Mouse (Mus musculus): ENCODE results near the gene Pgghg. TPM values are rescaled to one million over a fixed set of nuclear protein-coding genes. Genes with fewer than 3 reads are reported as not detected.

Pgghg gene
- polyA plus RNA-seq, 1 experiment from 2014 or later, result 18.3 TPM

DNA sequence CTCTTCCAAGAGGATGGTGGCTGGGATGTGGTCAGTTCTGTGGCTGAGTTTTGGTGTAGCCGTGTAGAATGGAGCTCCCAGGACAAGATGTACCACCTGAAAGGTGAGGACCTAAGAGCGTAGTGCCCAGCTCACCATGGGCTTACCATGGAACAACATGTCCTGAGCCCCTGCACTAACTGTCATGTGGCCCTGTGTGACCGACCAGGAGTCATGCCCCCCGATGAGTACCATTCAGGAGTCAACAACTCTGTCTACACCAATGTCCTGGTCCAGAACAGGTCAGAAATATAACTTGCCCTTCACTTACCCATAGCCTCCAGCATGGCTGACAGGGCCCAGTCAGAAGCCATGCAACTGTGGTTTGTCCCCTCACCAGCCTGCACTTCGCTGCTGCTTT lies 4.1 kb downstream of the Pgghg start:
- ChIA-PET POLR2A (no interaction called here), CTCF (no interaction called here)
- no peak for ATAC-seq
- DNase-seq (ENCODE audit: low read depth, low spot score), result no peak
- no peak for TF ChIP-seq CTCF (IDR thresholded peaks at IDR 0.05)
- in situ Hi-C loops (cut with MboI; ENCODE audit: low pct_unique_long_range_greater_than_20kb), result no loop called here
- no peaks in the 10 kb centered on the region for H3K27me3 ChIP-seq

- POLR2A ChIA-PET, result no interaction called here
- H3K27me3 ChIP-seq, result no peaks in the 10 kb centered on the region
- in situ Hi-C loops (cut with MboI; ENCODE audit: low pct_unique_long_range_greater_than_20kb), result no loop called here
- ATAC-seq (no peak), DNase-seq (ENCODE audit: low read depth, low spot score) (no peak)
- TF ChIP-seq CTCF (IDR thresholded peaks at IDR 0.05), result no peak
- CTCF ChIA-PET, result no interaction called here
Measured at GRCm38 (mm10) chr7:140946311-140946710, 5.1 kb downstream of the Pgghg start.

- in situ Hi-C loops (cut with MboI; ENCODE audit: low pct_unique_long_range_greater_than_20kb), result no loop called here
- DNase-seq (ENCODE audit: low read depth, low spot score), result no peak
- no peak for TF ChIP-seq CTCF (IDR thresholded peaks at IDR 0.05)
- POLR2A ChIA-PET, result interaction anchor here (0.6 kb wide), 1 partner anchor 123 kb away, joined by 7 read pairs; no protein-coding TSS in a partner anchor
- ATAC-seq, result no peak
- no peaks in the 10 kb centered on the region for H3K27me3 ChIP-seq
- CTCF ChIA-PET, result no interaction called here
Measured at GRCm38 (mm10) chr7:140946980-140947379, 5.8 kb downstream of the Pgghg start.

GRCm38 (mm10) chr7:140948161-140948560 lies 7.0 kb downstream of the Pgghg start:
- ChIA-PET POLR2A (no interaction called here), CTCF (interaction anchor here (0.9 kb wide), 1 partner anchor 11 kb away, joined by 4 read pairs; no protein-coding TSS in a partner anchor)
- H3K27me3 ChIP-seq, result no peaks in the 10 kb centered on the region
- no peak for TF ChIP-seq CTCF (IDR thresholded peaks at IDR 0.05)
- in situ Hi-C loops (cut with MboI; ENCODE audit: low pct_unique_long_range_greater_than_20kb), result no loop called here
- DNase-seq (ENCODE audit: low read depth, low spot score) (no peak), ATAC-seq (no peak)

DNA sequence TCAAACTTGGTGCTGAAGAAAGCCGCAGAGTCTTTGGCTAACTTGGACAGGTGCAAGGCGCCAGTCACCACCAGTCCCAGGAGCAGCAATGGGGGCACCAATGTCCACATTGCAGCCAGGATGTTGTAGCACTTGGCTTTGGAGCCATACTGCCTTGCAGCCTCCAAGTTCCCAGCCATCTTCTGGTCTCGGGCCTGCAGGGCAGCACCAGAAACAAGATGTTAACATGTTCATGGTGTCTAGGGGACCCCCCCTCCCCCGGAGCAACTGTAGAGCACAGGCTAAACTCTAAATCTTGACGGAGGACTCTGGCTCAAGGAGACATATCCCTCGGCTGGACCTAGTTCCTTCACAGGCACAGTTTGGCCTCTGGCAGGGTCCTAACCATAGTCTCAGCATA lies 8.1 kb downstream of the Pgghg start:
- no peaks in the 10 kb centered on the region for H3K27me3 ChIP-seq
- ChIA-PET POLR2A (no interaction called here), CTCF (no interaction called here)
- no peak for TF ChIP-seq CTCF (IDR thresholded peaks at IDR 0.05)
- DNase-seq (ENCODE audit: low read depth, low spot score) (no peak), ATAC-seq (no peak)
- in situ Hi-C loops (cut with MboI; ENCODE audit: low pct_unique_long_range_greater_than_20kb), result no loop called here

- H3K27me3 ChIP-seq, result no peaks in the 10 kb centered on the region
- DNase-seq (ENCODE audit: low read depth, low spot score), result no peak
- in situ Hi-C loops (cut with MboI; ENCODE audit: low pct_unique_long_range_greater_than_20kb), result no loop called here
- ChIA-PET CTCF (interaction anchor here (1.3 kb wide), 1 partner anchor 9 kb away, joined by 4 read pairs; no protein-coding TSS in a partner anchor), POLR2A (no interaction called here)
- ATAC-seq, result no peak
- no peak for TF ChIP-seq CTCF (IDR thresholded peaks at IDR 0.05)
Measured at GRCm38 (mm10) chr7:140949824-140950530, 8.8 kb downstream of the Pgghg start, which contains the start of gene Ifitm5. Ifitm5 (minus strand) TSS chr7:140950291.

- DNase-seq (ENCODE audit: low read depth, low spot score) (no peak), ATAC-seq (no peak)
- in situ Hi-C loops (cut with MboI; ENCODE audit: low pct_unique_long_range_greater_than_20kb), result no loop called here
- H3K27me3 ChIP-seq, result no peaks in the 10 kb centered on the region
- TF ChIP-seq CTCF (IDR thresholded peaks at IDR 0.05), result no peak
- ChIA-PET POLR2A (interaction anchor here (0.6 kb wide), 1 partner anchor 376 kb away, joined by 3 read pairs; the partner anchor contains the start of genes Deaf1 and Tmem80), CTCF (interaction anchor here (1.3 kb wide), 1 partner anchor 8 kb away, joined by 4 read pairs; no protein-coding TSS in a partner anchor)
Measured at GRCm38 (mm10) chr7:140951051-140951450, 9.9 kb downstream of the Pgghg start.

DNA sequence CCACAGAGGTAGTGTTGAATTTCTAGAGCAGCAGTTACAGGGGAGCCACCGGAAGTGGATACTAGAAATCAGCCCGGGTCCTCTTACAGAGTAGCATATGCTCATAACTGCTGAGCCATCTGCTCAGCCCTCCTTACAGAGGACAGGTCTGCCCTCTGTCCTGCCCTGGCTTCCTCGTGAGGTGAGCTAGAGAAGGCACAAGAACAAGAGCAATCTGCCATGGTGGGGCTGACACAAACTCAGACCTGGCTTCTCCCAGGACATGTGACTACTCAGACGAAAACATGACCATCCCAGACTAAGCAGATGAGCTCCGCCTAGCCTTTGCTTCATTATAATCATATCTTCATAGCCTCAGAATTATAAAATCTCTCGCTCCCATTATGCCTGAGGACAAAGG lies 10.6 kb downstream of the Pgghg start:
- ChIA-PET POLR2A (interaction anchor here (0.6 kb wide), 1 partner anchor 376 kb away, joined by 3 read pairs; the partner anchor contains the start of genes Deaf1 and Tmem80), CTCF (interaction anchor here (0.9 kb wide), 1 partner anchor 9 kb away, joined by 3 read pairs; no protein-coding TSS in a partner anchor)
- no peaks in the 10 kb centered on the region for H3K27me3 ChIP-seq
- TF ChIP-seq CTCF (IDR thresholded peaks at IDR 0.05), result no peak
- no peak for ATAC-seq
- in situ Hi-C loops (cut with MboI; ENCODE audit: low pct_unique_long_range_greater_than_20kb), result no loop called here
- DNase-seq (ENCODE audit: low read depth, low spot score), result no peak

DNA sequence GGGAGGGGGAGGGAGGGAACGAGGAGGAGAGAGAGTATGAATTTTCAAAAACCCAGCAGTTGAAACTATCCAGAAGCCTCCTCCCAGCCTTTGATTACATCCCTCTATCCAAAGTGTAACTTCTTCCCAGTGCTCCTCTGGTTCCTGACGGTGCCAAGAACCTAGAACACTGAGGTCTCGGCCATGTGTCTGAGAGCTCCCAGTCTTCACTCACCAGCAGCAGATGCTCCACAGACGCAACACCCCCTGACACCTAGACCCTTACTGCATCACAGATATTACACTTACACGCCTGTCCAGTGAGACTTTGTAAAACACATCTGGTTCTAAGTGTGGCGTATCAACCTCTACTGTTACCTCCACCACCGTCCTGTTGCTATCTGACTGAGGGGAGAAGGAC lies 11.2 kb downstream of the Pgghg start:
- H3K27me3 ChIP-seq, result no peaks in the 10 kb centered on the region
- CTCF ChIA-PET, result interaction anchor here (0.9 kb wide), 1 partner anchor 10 kb away, joined by 3 read pairs; no protein-coding TSS in a partner anchor
- POLR2A ChIA-PET, result no interaction called here
- DNase-seq (ENCODE audit: low read depth, low spot score) (no peak), ATAC-seq (no peak)
- in situ Hi-C loops (cut with MboI; ENCODE audit: low pct_unique_long_range_greater_than_20kb), result no loop called here
- TF ChIP-seq CTCF (IDR thresholded peaks at IDR 0.05), result no peak

- in situ Hi-C loops (cut with MboI; ENCODE audit: low pct_unique_long_range_greater_than_20kb), result no loop called here
Measured at GRCm38 (mm10) chr7:140953133-140953532, 11.9 kb downstream of the Pgghg start.

More at GRCm38 (mm10) chr7:140953133-140953532, 11.9 kb downstream of the Pgghg start:
- ATAC-seq, result no peak
- no peak for DNase-seq (ENCODE audit: low read depth, low spot score)
- TF ChIP-seq CTCF (IDR thresholded peaks at IDR 0.05), result no peak
- ChIA-PET POLR2A (no interaction called here), CTCF (no interaction called here)
- H3K27me3 ChIP-seq, result no peaks in the 10 kb centered on the region
